Mouse (Mus musculus) myocyte (in vitro differentiated cells): ENCODE results near the gene Otop3. TPM values are rescaled to one million over a fixed set of nuclear protein-coding genes. Genes with fewer than 3 reads are reported as not detected.

Source experiments
- H3K27me3 ChIP-seq: one replicate; pipeline ENCODE4 v1.6.1; 2011; ENCODE audit not compliant: control insufficient read depth, insufficient read depth, insufficient read length
- H3K36me3 ChIP-seq: one replicate; pipeline ENCODE4 v1.6.1; 2011; ENCODE audit not compliant: control insufficient read depth, insufficient read depth
- H3K4me2 ChIP-seq: one replicate; pipeline ENCODE4 v1.6.1; 2011; ENCODE audit warnings: low read depth, control low read depth
- H3K4me3 ChIP-seq: one replicate; pipeline ENCODE4 v1.5.1; 2011; ENCODE audit warnings: mild to moderate bottlenecking, control low read depth, moderate library complexity
- H3K79me2 ChIP-seq: one replicate; pipeline ENCODE4 v1.6.1; 2011; ENCODE audit not compliant: control insufficient read depth, insufficient read depth
- H3ac ChIP-seq: one replicate; pipeline ENCODE4 v1.6.1; 2011; ENCODE audit not compliant: control insufficient read depth, insufficient read length
- CEBPB ChIP-seq: IDR thresholded peaks from 2 replicates; pipeline ENCODE4 v1.6.1; 2011; ENCODE audit warnings: mild to moderate bottlenecking, moderate library complexity; ENCODE audit not compliant: poor library complexity, insufficient read depth, severe bottlenecking
- E2F4 ChIP-seq: IDR thresholded peaks from one replicate; pipeline ENCODE4 v1.6.1; 2011; ENCODE audit warnings: mild to moderate bottlenecking, control low read depth, moderate library complexity; ENCODE audit not compliant: insufficient read depth
- MAX ChIP-seq: IDR thresholded peaks from one replicate; pipeline ENCODE4 v1.6.1; 2011; ENCODE audit warnings: low read depth, mild to moderate bottlenecking, control low read depth
- MYOD1 ChIP-seq, 3 experiments: IDR thresholded peaks; one replicate each; pipeline ENCODE4 v1.6.1; 2011; ENCODE audit warnings: control low read depth in 2 of 3, low read depth in 2 of 3, mild to moderate bottlenecking in 2 of 3, moderate library complexity in 1 of 3; ENCODE audit not compliant: insufficient read length in 2 of 3, control insufficient read depth in 1 of 3
- MYOG ChIP-seq, 3 experiments: IDR thresholded peaks; one replicate each; pipeline ENCODE4 v1.6.1; 2011; ENCODE audit warnings: control low read depth in 2 of 3, low read depth in 2 of 3, mild to moderate bottlenecking in 2 of 3; ENCODE audit not compliant: insufficient read length in 2 of 3, control insufficient read depth in 1 of 3, insufficient read depth in 1 of 3
- POLR2A ChIP-seq: IDR thresholded peaks from one replicate; pipeline ENCODE4 v1.6.1; 2011; ENCODE audit warnings: low read depth, mild to moderate bottlenecking, control low read depth, moderate library complexity; ENCODE audit not compliant: insufficient read length
- POLR2AphosphoS2 ChIP-seq: IDR thresholded peaks from one replicate; pipeline ENCODE4 v1.6.1; 2011; ENCODE audit warnings: low read depth, control low read depth; ENCODE audit not compliant: insufficient read length
- REST ChIP-seq: IDR thresholded peaks from one replicate; pipeline ENCODE4 v1.6.1; 2011; ENCODE audit warnings: mild to moderate bottlenecking, control low read depth, moderate library complexity; ENCODE audit not compliant: insufficient read depth, insufficient read length
- SRF ChIP-seq: IDR thresholded peaks from one replicate; pipeline ENCODE4 v1.6.1; 2011; ENCODE audit warnings: low read depth; ENCODE audit not compliant: control insufficient read depth, insufficient read length
- TCF12 ChIP-seq: IDR thresholded peaks from one replicate; pipeline ENCODE4 v1.6.1; 2011; ENCODE audit warnings: mild to moderate bottlenecking, control low read depth; ENCODE audit not compliant: poor library complexity, insufficient read depth, severe bottlenecking
- TCF3 ChIP-seq: IDR thresholded peaks from one replicate; pipeline ENCODE4 v1.6.1; 2011; ENCODE audit warnings: low read depth, control low read depth; ENCODE audit not compliant: insufficient read length
- USF1 ChIP-seq: IDR thresholded peaks from one replicate; pipeline ENCODE4 v1.6.1; 2011; ENCODE audit warnings: low read depth, mild to moderate bottlenecking, control low read depth, moderate library complexity
- polyA plus RNA-seq: library from polyadenylated mRNA; unstranded; fragments of >200 nt; fragmentation: generic; extraction: Trizol; gene quantifications from one replicate; pipeline ENCODE4 v1.2.1, GENCODE M21; 2012; ENCODE audit warnings: missing spikeins

The Otop3 gene
- polyA plus RNA-seq, 1 experiment, result not detected

DNA sequence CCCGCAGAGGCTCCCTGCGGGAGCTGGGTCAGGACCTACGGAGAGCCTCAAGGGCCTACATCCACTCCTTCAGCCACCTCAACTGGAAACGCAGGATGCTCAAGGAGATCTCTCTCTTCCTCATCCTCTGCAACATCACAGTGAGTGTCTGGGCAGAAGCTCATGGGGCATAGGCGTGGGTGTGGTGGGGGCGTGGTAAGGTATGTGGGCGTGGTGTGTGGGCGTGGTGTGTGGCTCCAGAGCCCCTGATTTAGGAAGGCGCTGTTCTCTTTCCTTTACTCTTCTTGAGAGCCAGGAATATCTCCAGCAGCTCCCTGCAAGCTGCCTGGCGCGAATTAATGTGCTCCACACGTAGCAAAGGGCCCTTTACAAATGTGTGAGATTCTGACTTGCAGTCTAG is 10.4 kb downstream of the Otop3 start:
- Histone ChIP-seq H3K79me2 (no peaks in the 10 kb centered on the region), H3ac (no peak overlapping the region), H3K4me3 (no peak overlapping the region), H3K4me2 (no peak overlapping the region), H3K27me3 (peaks cover 32% of the 10 kb centered on the region), H3K36me3 (peaks cover 4% of the 10 kb centered on the region)
- TF ChIP-seq MAX (no peak), TCF12 (no peak), USF1 (no peak), POLR2AphosphoS2 (no peak), POLR2A (no peak), MYOD1 (IDR thresholded peaks at IDR 0.05; ENCODE audit: control insufficient read depth in 1 of 3, insufficient read length in 2 of 3, low read depth in 2 of 3) (no peak)

DNA sequence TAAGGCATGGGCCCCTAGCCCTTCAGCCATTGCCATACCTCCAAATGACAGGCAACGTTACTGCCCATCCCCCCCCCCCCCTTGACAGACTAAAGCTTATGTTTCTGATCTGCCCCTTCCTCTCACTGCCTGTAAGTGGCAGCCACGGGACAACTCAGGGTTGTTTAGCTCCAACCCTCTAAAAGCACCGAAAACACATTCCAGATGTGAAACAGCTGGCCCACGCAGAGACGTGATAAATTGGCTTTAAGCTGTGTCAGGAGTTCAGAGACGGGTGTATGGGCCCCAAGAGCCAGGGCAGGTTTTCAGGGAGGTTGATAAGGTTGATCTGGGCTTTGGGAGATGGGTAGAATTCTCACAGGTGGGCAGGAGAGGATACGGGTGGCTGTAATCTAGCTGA is 11.0 kb downstream of the Otop3 start:
- Histone ChIP-seq H3K27me3 (peaks cover 26% of the 10 kb centered on the region), H3ac (no peak overlapping the region), H3K79me2 (no peaks in the 10 kb centered on the region), H3K36me3 (peaks cover 4% of the 10 kb centered on the region), H3K4me2 (no peak overlapping the region), H3K4me3 (no peak overlapping the region)
- TF ChIP-seq POLR2A, result no peak
- TF ChIP-seq SRF, result no peak
- TF ChIP-seq CEBPB, result no peak
- no peak for TF ChIP-seq REST
- TF ChIP-seq USF1, result no peak
- TF ChIP-seq POLR2AphosphoS2, result no peak
- TF ChIP-seq E2F4, result no peak
- TF ChIP-seq MYOD1 (IDR thresholded peaks at IDR 0.05; ENCODE audit: control insufficient read depth in 1 of 3, insufficient read length in 2 of 3, low read depth in 2 of 3), result no peak

DNA sequence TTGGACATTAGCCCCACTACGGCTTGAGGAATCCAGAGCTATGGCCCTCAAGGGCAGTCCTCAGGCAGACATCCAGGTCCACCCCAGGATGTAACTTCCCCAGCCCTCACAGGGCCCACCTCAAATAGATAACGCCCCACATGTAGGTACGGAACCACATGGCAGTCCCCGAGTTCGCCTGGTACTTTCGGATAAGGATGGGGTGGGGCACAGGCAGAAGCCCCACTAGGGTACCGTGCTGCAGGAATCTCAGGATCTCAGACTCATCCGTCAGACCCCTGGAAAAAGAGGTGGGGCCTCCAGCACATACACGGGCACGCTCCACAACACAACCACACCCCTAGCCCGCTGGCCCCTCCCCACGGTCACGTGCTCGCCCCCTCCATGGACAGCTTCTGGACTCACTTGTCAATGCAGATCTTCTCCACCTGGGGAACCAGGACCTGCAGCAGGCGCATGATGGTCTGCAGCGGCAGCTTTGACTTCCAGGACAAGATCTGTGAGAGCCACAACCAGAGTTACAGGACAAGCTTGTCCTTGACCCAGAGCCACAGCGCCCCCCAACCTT is 14.2 kb downstream of the Otop3 start:
- H3K4me2 ChIP-seq, result no peak overlapping the region
- no peaks in the 10 kb centered on the region for H3K79me2 ChIP-seq
- no peak overlapping the region for H3ac ChIP-seq
- no peak overlapping the region for H3K4me3 ChIP-seq
- peaks cover 11% of the 10 kb centered on the region for H3K36me3 ChIP-seq
- H3K27me3 ChIP-seq, result peaks cover 9% of the 10 kb centered on the region
- no peak for TF ChIP-seq USF1
- no peak for TF ChIP-seq MAX
- no peak for TF ChIP-seq CEBPB
- no peak for TF ChIP-seq POLR2AphosphoS2
- no peak for TF ChIP-seq POLR2A

DNA sequence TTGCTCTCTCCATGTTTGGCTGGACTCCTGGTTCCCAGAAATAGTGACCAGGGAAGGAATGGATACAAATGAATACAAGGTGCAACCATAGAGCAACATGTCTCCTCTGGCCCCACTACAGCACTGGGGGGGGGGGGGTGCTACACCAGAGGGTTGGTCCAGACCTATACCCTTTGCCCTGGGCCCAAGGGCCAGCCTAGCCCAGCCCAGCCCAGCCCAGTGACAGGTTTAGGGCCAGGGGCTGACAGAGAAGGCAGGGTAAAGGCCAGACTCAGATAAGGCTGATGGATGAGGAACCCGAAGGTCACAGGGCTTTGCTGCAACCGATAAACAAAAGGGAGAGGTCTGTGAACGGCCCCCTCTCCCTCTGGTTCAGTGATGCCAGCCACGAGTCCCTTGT is 15.4 kb downstream of the Otop3 start:
- no peak for TF ChIP-seq POLR2AphosphoS2
- TF ChIP-seq MYOD1 (IDR thresholded peaks at IDR 0.05; ENCODE audit: control insufficient read depth in 1 of 3, insufficient read length in 2 of 3, low read depth in 2 of 3), result no peak
- no peak for TF ChIP-seq POLR2A
- no peak for TF ChIP-seq REST
- no peak for TF ChIP-seq TCF3
- no peak for TF ChIP-seq E2F4
- TF ChIP-seq USF1, result no peak
- no peak for TF ChIP-seq MAX
- TF ChIP-seq TCF12, result no peak
- TF ChIP-seq CEBPB, result no peak
- no peak for TF ChIP-seq MYOG (IDR thresholded peaks at IDR 0.05; ENCODE audit: control insufficient read depth in 1 of 3, insufficient read depth in 1 of 3, insufficient read length in 2 of 3, low read depth in 2 of 3)
- TF ChIP-seq SRF, result no peak
- no peak overlapping the region for H3ac ChIP-seq
- peaks cover 15% of the 10 kb centered on the region for H3K36me3 ChIP-seq
- no peaks in the 10 kb centered on the region for H3K27me3 ChIP-seq
- no peak overlapping the region for H3K4me3 ChIP-seq
- no peaks in the 10 kb centered on the region for H3K79me2 ChIP-seq
- H3K4me2 ChIP-seq, result no peak overlapping the region

DNA sequence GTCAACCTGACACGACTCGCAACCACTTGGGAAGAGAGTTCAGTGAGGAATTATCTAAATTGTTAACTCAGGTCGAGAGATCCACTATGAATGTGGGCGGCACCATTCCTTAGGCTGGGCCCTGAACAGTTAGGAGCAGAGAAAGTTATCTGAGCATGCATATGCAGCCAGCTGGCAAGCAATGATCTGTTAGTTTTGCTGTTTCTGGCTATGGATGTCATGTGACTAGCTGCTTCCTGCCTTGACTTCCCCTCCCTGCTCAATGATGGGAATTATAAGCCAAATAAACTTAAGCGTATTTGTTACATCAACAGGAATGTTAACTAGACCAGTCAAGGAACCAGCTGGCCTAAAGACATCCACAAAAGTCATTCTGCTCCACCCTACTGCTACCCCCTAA is 18.8 kb downstream of the Otop3 start:
- Histone ChIP-seq H3K27me3 (no peaks in the 10 kb centered on the region), H3ac (no peak overlapping the region), H3K4me2 (no peak overlapping the region), H3K4me3 (no peak overlapping the region), H3K79me2 (no peaks in the 10 kb centered on the region), H3K36me3 (peaks cover 22% of the 10 kb centered on the region)
- no peak for TF ChIP-seq CEBPB
- TF ChIP-seq E2F4, result no peak
- TF ChIP-seq TCF3, result no peak
- TF ChIP-seq MYOD1 (IDR thresholded peaks at IDR 0.05; ENCODE audit: control insufficient read depth in 1 of 3, insufficient read length in 2 of 3, low read depth in 2 of 3), result no peak
- TF ChIP-seq POLR2A, result no peak
- TF ChIP-seq REST, result no peak
- no peak for TF ChIP-seq MAX
- TF ChIP-seq MYOG (IDR thresholded peaks at IDR 0.05; ENCODE audit: control insufficient read depth in 1 of 3, insufficient read depth in 1 of 3, insufficient read length in 2 of 3, low read depth in 2 of 3), result no peak
- no peak for TF ChIP-seq POLR2AphosphoS2
- no peak for TF ChIP-seq USF1
- TF ChIP-seq SRF, result no peak
- TF ChIP-seq TCF12, result no peak
